Mouse (Mus musculus) intestine, embryonic 14.5 days (tissue): Measurements from ENCODE around the gene Gba. TPM values are rescaled to one million over a fixed set of nuclear protein-coding genes. Genes with fewer than 3 reads are reported as not detected.
"Not testable (repeated sequence)": the region's sequence is repeated elsewhere in the genome, so short reads cannot be mapped to it uniquely, and the experiment has no call there.

Source experiments
- ATAC-seq: fragments of 200-750 bp; cut with Nextera tagmentation; replicated peaks from 2 replicates; pipeline ENCODE4 v1.8.0; 2017; ENCODE audit warnings: low read depth, moderate number of reproducible peaks, moderate TSS enrichment, moderate library complexity; ENCODE audit not compliant: low FRiP score, low TSS enrichment
- DNase-seq: peaks from one replicate; pipeline ENCODE4 v3.0.0-alpha.2; 2018; ENCODE audit warnings: low spot score
- H3K27ac ChIP-seq: fragments of 300-500 bp; sonication (generic); 2 replicates; pipeline ENCODE4 v1.5.1; 2014; ENCODE audit warnings: low read depth, mild to moderate bottlenecking, control low read depth
- H3K27me3 ChIP-seq: fragments of 300-500 bp; sonication (generic); replicated peaks from 2 replicates; pipeline ENCODE4 v1.6.1; 2014; ENCODE audit warnings: low read length, control low read depth; ENCODE audit not compliant: control insufficient read depth, insufficient read depth
- H3K36me3 ChIP-seq: fragments of 300-500 bp; sonication (generic); 2 replicates; pipeline ENCODE4 v1.6.1; 2014; ENCODE audit warnings: low read length, control low read depth; ENCODE audit not compliant: control insufficient read depth, insufficient read depth
- H3K4me1 ChIP-seq: fragments of 300-500 bp; sonication (generic); replicated peaks from 2 replicates; pipeline ENCODE4 v1.6.1; 2014; ENCODE audit warnings: low read length, control low read depth, mixed read lengths; ENCODE audit not compliant: control insufficient read depth, insufficient read depth
- H3K4me2 ChIP-seq: fragments of 300-500 bp; sonication (generic); 2 replicates; pipeline ENCODE4 v1.6.1; 2014; ENCODE audit warnings: low read length
- H3K4me3 ChIP-seq: fragments of 300-500 bp; sonication (generic); 2 replicates; pipeline ENCODE4 v1.5.1; 2014; ENCODE audit warnings: low read depth, low read length, control low read depth, mixed read lengths
- H3K9ac ChIP-seq: fragments of 300-500 bp; sonication (generic); 2 replicates; pipeline ENCODE4 v1.6.1; 2014; ENCODE audit warnings: mild to moderate bottlenecking, low read length
- H3K9me3 ChIP-seq: fragments of 300-500 bp; sonication (generic); 2 replicates; pipeline ENCODE4 v1.6.1; 2016; ENCODE audit warnings: low read length, control low read depth; ENCODE audit not compliant: control insufficient read depth
- WGBS: fragments of 180-500 bp; shearing (Covaris S2); extraction: QIAGEN DNeasy Blood & Tissue Kit; methylation state at CpG from one replicate; pipeline ENCODE4 v1.1.7; 2014; 5-methylcytosine and 5-hydroxymethylcytosine counted together
- polyA plus RNA-seq: library from polyadenylated mRNA; unstranded; fragments of >200 nt; fragmentation: Nextera tagmentation; extraction: Ambion mirVana; gene quantifications from 2 replicates; pipeline ENCODE4 v1.2.1, GENCODE M21; 2014

The Gba gene
- polyA plus RNA-seq, 1 experiment from 2014 or later, result 39.2 TPM

- no peaks in the 10 kb centered on the region for H3K9me3 ChIP-seq
Observed at GRCm38 (mm10) chr3:89215853-89216252, 13.1 kb downstream of the Gba start.

GRCm38 (mm10) chr3:89216407-89216806, 13.7 kb downstream of the Gba start:
- H3K9me3 ChIP-seq, H3K27me3 ChIP-seq, H3K36me3 ChIP-seq, DNase-seq, H3K4me2 ChIP-seq, H3K27ac ChIP-seq, ATAC-seq, H3K4me3 ChIP-seq, H3K9ac ChIP-seq: not testable (repeated sequence)
- H3K4me1 ChIP-seq, result peaks cover 21% of the 10 kb centered on the region
- WGBS, result 71% methylated on average over 7 of the region's 7 CpGs

More at GRCm38 (mm10) chr3:89215853-89216252, 13.1 kb downstream of the Gba start:
- peaks cover 21% of the 10 kb centered on the region for H3K4me1 ChIP-seq
- 0 out of 2 replicates have a peak, but pooled peaks have one; percentile 12 for ATAC-seq
- peak overlapping the region; percentile 44; the same call in 1 of the 2 replicates for H3K9ac ChIP-seq
- peaks cover 2% of the 10 kb centered on the region; the same call in 1 of the 2 replicates for H3K36me3 ChIP-seq
- under 1% methylated on average over 6 of the region's 6 CpGs for whole genome bisulfite sequencing
- peak overlapping the region; percentile 81 for H3K4me2 ChIP-seq
- H3K4me3 ChIP-seq, result peak overlapping the region; percentile 95
- no peak overlapping the region for H3K27ac ChIP-seq
- H3K27me3 ChIP-seq, result no peaks in the 10 kb centered on the region
- DNase-seq, result peak; percentile 93

- no peak overlapping the region for H3K4me3 ChIP-seq
- H3K27ac ChIP-seq, result no peak overlapping the region
- no peak for DNase-seq
- H3K9me3 ChIP-seq, result no peaks in the 10 kb centered on the region
- ATAC-seq, result no peak
- no peak overlapping the region for H3K9ac ChIP-seq
- WGBS, result 88% methylated on average over 1 of the region's 1 CpGs
- H3K27me3 ChIP-seq, result no peaks in the 10 kb centered on the region
- H3K36me3 ChIP-seq, result no peaks in the 10 kb centered on the region
- no peak overlapping the region for H3K4me2 ChIP-seq
- peaks cover 12% of the 10 kb centered on the region; the same call in 1 of the 2 replicates for H3K4me1 ChIP-seq
Observed at GRCm38 (mm10) chr3:89218271-89218670, 15.5 kb downstream of the Gba start.

- no peak overlapping the region for H3K4me3 ChIP-seq
- H3K4me1 ChIP-seq, result peaks cover 12% of the 10 kb centered on the region; the same call in 1 of the 2 replicates
- H3K27ac ChIP-seq, result no peak overlapping the region; the same call in 1 of the 2 replicates
- no peak overlapping the region for H3K9ac ChIP-seq
- H3K27me3 ChIP-seq, result no peaks in the 10 kb centered on the region
- ATAC-seq (no peak), DNase-seq (no peak)
- 32% methylated on average over 8 of the region's 8 CpGs for WGBS
- no peaks in the 10 kb centered on the region for H3K9me3 ChIP-seq
- no peaks in the 10 kb centered on the region for H3K36me3 ChIP-seq
- H3K4me2 ChIP-seq, result no peak overlapping the region
Observed at GRCm38 (mm10) chr3:89219546-89219945, 16.8 kb downstream of the Gba start.

- H3K4me3 ChIP-seq, result no peak overlapping the region
- no peak overlapping the region for H3K27ac ChIP-seq
- no peaks in the 10 kb centered on the region for H3K36me3 ChIP-seq
- no peak overlapping the region for H3K4me2 ChIP-seq
- DNase-seq (no peak), ATAC-seq (no peak)
- H3K9me3 ChIP-seq, result no peaks in the 10 kb centered on the region
- H3K27me3 ChIP-seq, result no peaks in the 10 kb centered on the region
- WGBS, result 75% methylated on average over 5 of the region's 5 CpGs
- no peak overlapping the region for H3K9ac ChIP-seq
- 0 out of 2 replicates have a peak, but pooled peaks cover 5% of the 10 kb centered on the region for H3K4me1 ChIP-seq
Observed at GRCm38 (mm10) chr3:89221167-89221566, 18.4 kb downstream of the Gba start.

GRCm38 (mm10) chr3:89224796-89225195, 22.1 kb downstream of the Gba start:
- ATAC-seq (no peak), DNase-seq (no peak)
- Histone ChIP-seq H3K9me3 (no peaks in the 10 kb centered on the region), H3K27ac (no peak overlapping the region), H3K4me1 (peaks cover 25% of the 10 kb centered on the region), H3K9ac (no peak overlapping the region), H3K36me3 (no peaks in the 10 kb centered on the region), H3K27me3 (0 out of 2 replicates have a peak, but pooled peaks cover 4% of the 10 kb centered on the region), H3K4me3 (no peak overlapping the region), H3K4me2 (no peak overlapping the region)
- 73% methylated on average over 11 of the region's 11 CpGs for WGBS

- no peak overlapping the region for H3K4me3 ChIP-seq
- no peak overlapping the region for H3K27ac ChIP-seq
- WGBS, result 64% methylated on average over 12 of the region's 12 CpGs
Observed at GRCm38 (mm10) chr3:89225321-89225815, 22.6 kb downstream of the Gba start.

GRCm38 (mm10) chr3:89225918-89226317, 23.2 kb downstream of the Gba start:
- DNase-seq, result no peak
- Histone ChIP-seq H3K4me1 (peaks cover 25% of the 10 kb centered on the region), H3K27me3 (0 out of 2 replicates have a peak, but pooled peaks cover 4% of the 10 kb centered on the region), H3K36me3 (no peaks in the 10 kb centered on the region), H3K27ac (no peak overlapping the region), H3K4me3 (no peak overlapping the region), H3K4me2 (peak overlapping the region; percentile 52; the same call in 1 of the 2 replicates), H3K9me3 (no peaks in the 10 kb centered on the region), H3K9ac (0 out of 2 replicates have a peak overlapping the region, but pooled peaks have one; percentile 42)
- WGBS, result 51% methylated on average over 4 of the region's 4 CpGs
- ATAC-seq, result no peak

More at GRCm38 (mm10) chr3:89225321-89225815, 22.6 kb downstream of the Gba start:
- no peaks in the 10 kb centered on the region for H3K36me3 ChIP-seq
- no peak overlapping the region for H3K9ac ChIP-seq
- no peaks in the 10 kb centered on the region for H3K9me3 ChIP-seq
- H3K4me1 ChIP-seq, result peaks cover 25% of the 10 kb centered on the region
- ATAC-seq (no peak), DNase-seq (no peak)
- no peak overlapping the region for H3K4me2 ChIP-seq
- 0 out of 2 replicates have a peak, but pooled peaks cover 4% of the 10 kb centered on the region for H3K27me3 ChIP-seq

- WGBS, result 35% methylated on average over 11 of the region's 11 CpGs
- no peak overlapping the region for H3K4me3 ChIP-seq
- peaks cover 25% of the 10 kb centered on the region for H3K4me1 ChIP-seq
- no peak overlapping the region for H3K27ac ChIP-seq
- H3K36me3 ChIP-seq, result no peaks in the 10 kb centered on the region
- H3K27me3 ChIP-seq, result 0 out of 2 replicates have a peak, but pooled peaks cover 4% of the 10 kb centered on the region
- no peaks in the 10 kb centered on the region for H3K9me3 ChIP-seq
- DNase-seq, result no peak
- ATAC-seq, result no peak
- peak overlapping the region; percentile 42; the same call in 1 of the 2 replicates for H3K9ac ChIP-seq
- peak overlapping the region; percentile 52 for H3K4me2 ChIP-seq
Observed at GRCm38 (mm10) chr3:89226361-89226760, 23.6 kb downstream of the Gba start.
